Mouse (Mus musculus): ENCODE data around the gene Sirt7.

Gene Sirt7

DNA sequence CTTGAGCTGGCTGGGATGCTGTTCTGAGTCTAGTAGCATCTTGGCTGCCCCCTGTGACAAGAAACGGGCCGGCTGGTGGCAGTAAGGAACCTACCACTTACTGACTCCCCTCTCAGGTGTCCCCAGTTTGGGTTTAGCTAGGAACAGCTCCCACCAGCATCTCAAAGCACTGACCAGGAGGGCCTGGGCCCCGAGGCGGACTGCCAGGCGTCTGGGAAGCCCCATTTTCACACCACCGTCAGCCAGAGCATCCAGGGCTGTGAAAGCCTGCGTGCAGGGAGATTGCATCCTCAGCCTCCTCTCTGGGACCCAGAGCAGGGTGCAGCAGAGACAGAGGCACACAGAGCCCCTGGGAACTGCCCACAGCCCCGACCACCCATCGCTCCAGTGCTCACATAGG is 16.2 kb upstream of the Sirt7 start:
- DNase-seq (ENCODE audit: low spot score), result no peak

DNA sequence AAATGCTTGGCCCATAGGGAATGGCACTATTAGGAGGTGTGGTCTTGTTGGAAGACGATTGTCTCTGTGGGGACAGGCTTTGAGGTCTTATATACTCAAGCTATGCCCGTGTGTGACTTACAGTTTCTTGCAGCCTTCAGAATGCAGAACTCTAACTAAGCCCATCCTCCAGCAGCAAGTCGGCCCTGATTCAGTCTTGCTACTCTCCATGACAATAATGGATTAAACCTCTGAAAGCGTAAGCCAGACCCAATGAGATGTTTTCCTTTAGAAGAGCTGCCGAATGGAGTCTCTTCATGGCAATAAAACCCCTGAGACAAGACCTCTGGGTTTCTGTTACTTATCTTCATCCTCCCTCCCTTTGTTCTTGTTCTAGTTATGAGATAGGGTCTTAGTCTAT is 9.8 kb upstream of the Sirt7 start:
- DNase-seq (ENCODE audit: low spot score), result no peak

DNA sequence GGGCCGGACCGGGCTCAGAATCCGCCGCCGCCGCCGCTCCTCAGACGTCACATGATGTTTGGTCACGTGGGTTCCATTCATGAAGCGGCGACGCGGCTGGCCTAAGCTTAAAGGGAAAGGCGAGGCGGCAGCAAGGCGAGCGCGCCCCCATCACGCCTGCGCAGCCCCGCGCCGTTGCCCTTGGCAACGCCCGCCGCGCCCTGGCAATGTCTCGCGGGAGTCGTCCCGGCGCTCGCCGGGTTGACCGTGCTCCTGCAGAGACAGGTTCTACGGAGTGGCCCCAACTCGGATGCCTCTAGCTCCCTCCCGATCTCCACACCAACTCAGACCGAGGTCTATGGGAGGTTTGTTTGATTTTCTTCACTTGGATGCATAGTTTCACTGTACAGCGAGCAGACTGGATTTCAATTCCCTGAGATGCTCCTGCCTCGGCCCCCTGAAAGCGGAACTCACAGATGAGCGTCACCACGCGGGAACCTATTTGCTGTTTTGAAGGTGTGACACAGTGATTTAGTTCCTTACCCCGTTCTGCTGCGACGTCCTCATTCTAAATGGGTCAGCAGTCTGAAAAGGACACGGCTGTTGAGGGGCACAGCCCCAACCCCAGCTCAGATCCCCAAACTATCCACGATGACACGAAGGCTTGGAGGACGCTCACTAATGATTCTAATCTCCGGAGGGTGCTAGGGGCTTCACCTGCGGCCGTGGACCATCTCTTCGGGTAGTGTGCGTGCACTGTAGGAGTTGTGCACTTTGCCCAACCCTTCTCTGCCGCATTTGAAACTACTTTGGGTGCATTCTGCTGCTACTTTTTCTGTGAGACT is 8.7 kb upstream of the Sirt7 start, which contains the start of gene Mafg:
Gene Mafg, minus strand, starts transcription at position 81 of the 824 bp plus-strand sequence.
- DNase-seq (ENCODE audit: low spot score), result peak; percentile 93

DNA sequence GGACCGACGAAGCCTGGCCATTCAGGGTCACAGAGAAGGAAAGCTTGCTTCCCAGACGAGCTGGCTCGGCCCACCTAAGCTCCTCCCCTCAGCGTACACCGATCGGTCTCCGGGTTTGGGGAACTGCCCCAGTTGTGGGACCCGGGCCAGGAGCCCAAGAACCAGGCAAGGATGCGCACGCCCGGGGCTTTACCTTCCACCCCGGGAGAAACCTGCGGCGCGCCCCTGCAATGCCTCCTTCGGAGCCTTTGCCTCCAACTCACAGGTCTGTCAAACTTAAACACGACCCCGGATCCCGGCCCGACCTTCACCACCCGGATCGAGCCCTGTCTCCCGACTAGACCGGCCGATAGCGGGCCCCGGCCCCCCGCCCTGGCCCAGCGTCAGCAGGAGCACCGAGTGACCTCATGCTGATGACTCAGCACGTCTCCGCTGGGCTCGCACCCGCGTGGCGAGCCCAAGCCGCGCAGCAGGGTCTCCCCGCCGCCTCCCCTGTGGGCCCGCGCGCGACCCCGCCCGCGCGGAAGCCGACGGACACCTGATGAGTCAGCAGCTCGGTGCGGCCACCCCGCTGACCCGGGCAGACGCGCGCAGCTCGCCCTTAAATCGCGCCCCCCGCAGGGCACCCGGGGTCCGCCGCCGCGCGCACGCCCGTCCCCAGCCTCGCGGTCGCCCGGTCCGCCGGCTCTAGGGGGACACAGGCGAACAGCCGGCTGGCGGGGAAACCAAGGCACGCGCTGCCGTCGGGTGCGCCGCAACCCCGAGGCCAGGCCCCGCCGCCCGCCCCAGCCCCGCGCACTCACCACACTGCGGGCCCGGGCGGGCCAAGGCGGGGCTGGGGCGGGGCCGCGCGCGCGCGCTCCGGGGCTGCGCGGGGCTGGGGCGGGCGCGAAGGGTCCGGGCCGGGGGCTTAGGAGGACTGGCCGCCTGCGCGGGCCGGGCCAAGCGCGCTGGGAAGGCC is 7.8 kb upstream of the Sirt7 start:
- peak; percentile 75 for DNase-seq (ENCODE audit: low spot score)

DNA sequence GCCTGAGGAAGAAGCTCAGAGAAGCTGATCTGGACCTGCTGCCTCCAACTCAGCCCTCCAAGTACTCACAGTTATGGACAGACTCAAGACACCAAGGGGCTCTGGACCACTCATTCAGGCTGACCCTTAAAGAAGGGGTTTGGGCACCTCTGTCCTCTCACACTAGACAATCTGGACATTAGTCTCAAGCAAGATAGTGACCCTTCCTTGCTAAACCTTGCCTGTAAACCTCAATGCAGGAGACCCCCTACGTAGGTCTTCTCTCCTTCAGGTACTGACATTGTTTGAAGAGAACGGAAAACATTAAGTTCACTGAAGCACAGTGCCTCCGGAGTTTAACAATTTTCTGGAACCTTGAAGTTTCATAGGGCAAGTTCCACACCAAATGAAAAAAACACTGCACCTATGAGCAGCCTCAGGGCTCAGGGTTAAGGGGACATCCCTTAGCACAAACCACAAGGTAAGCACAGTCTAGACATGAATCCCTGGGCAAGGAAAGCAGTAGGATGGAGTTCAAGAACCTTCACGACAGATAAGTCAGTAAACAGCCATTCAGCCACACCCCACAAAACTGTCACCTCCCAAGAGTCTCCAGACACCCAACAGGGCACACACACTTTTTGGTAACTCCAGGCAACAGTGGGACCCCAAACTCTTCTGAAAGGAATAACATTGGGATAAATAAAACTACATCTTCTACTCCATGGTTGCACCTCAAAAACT is 6.8 kb upstream of the Sirt7 start:
- no peak for DNase-seq (ENCODE audit: low spot score)

DNA sequence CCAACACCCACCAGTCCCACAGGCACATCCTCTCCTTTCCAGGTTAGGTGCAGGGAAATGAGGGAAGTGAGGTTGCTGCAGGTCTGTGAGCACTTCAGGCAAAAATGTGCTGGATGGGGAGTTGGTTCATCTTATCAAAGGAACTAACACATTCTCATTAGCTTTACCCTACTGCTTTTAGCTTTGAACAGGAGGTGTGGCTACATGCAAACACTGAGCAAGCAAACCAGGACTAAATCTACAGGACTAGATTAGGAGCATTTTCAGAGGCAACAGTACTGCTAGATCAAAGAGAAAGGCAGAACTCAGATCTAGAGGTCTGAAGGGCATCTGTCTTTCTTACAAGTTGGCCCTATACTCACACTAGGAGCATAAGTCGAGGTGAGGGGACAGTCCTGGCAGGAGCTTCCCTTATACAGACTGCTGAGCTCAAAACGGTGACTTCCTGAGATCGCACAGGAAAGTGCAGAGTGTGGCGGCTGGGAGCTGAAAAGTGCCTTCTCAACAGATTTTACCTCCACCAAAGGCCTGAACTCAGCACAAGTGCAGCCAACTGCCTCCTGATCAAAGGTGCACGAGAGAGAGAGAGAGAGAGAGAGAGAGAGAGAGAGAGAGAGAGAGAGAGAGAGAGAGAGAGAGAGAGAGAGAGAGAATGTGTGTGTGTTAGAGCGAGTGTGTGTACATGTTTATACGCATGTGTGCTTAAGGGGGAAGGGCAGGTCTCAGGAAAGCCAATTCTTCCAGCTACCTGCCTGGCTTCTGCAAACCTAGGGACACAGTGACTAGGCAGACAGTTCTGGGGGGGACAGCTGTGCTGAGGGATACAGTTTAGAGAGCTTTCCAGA is 6.1 kb upstream of the Sirt7 start:
- no peak for DNase-seq (ENCODE audit: low spot score)

DNA sequence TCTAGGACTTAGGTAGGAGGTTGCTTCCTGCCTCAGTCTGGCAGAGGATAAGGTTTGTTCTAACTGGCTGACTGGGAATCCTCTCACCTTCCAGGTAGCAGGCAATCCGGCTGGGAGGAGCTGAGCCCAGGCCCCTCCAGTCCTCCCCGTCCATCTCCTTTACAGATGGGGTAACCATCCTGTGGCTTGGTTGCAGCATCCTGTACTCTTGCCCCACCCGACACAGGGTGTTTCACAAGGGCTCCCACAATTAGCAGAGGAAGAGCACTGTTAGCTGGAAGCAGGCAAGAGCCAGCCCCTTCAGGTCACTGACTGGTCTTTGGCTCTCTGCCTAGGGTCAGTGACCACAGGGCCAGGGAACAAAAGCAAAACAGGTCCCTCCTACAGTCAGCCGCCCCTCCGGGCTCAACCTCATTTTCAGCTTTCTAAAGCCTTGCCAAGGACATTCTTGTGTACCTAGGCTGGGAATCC is 5.4 kb upstream of the Sirt7 start:
- DNase-seq (ENCODE audit: low spot score), result no peak

DNA sequence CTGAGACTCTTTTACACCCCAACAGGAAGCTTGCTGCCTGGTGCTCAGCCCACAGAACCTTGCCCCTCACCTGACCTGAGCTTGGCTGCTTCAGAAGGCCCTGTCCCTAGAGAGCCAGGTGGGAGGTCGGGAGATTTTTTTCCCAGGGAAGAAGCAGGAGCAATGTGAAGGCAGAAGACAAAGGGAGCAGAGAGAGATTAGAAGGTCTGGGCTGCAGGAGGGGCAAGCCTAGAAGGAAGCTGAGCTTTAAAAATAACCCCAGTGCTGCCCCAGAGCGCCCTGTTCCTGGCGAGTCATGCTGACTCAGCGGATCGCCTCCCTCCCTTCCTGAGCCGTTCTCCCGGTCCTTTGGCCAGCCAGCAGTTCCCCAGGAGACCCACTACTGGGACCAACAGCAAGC is 4.9 kb upstream of the Sirt7 start:
- DNase-seq (ENCODE audit: low spot score), result no peak

DNA sequence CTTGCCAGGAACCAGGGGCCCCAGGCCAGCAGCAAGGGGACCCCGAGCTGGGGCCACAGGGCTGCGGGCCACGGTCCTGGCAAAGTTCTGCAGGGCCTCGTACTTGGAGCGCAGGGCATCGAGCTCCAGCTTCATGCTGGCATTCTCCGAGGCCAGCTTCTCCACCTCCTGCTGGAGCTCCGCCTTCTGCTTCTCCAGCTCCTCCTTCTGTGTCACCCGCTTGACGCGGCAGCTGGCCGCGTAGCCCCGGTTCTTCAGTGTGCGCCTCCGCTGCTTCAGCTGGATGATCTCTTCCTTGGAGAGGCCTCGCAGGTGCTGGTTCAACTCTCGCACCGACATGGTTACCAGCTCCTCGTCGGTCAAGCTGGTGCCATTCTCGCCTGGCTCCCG is 4.3 kb upstream of the Sirt7 start:
- no peak for DNase-seq (ENCODE audit: low spot score)

DNA sequence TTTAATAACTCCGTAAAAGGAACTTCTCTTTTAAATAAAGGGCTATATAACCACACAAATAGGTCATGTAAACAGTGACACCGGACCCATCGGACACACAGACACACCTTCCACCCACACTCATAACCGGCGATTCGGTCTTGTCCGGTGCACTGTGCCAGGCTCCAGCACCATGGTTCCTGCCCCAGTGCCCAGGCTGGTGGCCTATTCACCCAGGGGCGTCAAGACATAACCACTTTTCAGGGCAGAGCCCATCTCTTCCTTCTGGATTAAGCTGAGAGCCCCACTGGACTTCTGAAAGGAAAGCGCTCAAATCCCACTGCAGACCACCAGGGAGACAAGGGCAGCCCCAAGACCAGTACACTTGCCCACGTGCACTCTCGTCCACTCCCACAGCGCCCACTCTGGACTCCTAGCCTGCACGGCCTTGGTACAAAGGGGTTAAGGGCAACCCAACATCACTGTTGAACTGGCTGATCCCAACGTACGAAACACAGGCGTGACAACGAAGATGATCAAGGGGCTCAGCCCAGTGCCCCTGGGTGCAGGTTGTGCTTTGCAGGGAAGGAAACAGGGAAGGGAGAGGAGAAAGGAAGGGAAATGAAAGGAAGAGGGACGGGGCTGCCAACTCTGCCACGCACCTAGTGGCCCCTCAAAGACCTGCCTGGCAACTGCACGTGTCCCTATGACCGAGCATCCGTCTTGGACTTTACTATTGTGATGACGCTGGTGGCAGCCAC is 3.7 kb upstream of the Sirt7 start:
- no peak for DNase-seq (ENCODE audit: low spot score)

DNA sequence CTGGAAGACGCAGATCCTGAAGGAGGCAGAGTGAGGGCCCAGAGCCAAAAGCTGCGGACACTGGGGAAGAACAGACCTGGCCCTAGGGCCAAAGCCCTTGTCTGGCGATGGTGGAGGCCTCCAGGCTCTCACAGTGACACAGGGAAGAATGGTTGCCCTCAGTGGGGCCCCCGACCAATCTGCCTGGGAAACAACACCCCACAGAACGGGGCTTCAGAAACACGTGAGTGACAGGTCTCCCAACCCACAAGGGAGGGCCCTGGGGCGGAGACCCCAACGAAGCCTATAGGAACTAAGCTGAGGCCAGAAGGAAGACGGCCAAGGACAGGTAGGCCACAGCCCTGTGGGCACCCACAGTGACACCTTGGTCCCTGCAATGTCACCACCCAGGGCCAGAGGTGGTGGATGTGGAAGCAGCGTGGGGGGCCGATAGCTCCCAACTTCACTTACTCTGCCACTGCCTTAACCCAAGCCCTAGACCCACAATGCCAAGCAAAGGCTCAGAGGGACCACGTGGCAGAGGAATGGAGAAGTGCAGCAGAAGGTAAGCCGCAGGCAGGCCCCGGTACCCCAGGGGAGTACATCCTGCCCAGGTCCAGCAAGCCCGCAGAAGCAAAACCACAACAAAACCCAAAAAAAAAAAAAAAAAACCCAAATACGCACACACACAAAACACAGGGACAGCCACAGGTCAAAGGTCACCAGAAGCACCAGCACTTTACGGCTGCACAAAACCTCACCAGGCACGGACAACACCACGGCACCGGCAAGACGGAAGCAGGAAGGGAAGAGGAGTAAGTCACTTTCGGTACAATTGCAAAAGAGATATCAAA is 2.6 kb upstream of the Sirt7 start:
- no peak for DNase-seq (ENCODE audit: low spot score)

DNA sequence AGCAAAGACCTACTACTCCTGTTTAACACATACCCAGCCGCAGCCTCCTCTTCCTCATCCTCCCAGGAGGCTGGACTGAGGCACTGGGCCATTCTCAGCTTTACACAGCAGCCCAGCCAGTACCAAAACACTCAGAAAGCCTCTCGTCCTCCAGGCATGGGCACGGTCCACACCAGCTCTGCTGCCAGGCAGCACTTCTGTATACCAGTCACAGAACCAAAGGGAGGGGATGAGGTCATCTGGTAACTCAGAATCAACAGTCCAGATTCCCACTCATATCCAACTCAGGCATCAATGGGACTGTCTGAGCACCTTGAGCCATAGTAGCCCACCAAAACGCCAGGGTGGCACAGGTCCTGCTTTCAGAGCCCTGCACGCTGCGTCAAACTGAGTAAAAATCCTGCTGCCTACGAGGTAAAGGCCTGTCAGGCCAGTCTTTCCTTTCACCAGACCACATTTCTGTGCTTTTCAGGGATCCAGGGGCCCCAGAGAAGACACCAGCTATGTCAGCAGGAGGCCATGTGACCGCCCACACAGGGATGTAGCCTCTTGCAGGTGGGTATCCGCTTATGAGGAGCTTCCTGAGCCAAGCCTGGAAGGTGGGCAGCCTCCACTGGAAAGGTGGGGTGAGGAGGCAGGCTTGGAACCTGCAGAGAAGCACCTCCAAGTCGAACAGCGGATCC is 1.9 kb upstream of the Sirt7 start:
- DNase-seq (ENCODE audit: low spot score), result no peak

DNA sequence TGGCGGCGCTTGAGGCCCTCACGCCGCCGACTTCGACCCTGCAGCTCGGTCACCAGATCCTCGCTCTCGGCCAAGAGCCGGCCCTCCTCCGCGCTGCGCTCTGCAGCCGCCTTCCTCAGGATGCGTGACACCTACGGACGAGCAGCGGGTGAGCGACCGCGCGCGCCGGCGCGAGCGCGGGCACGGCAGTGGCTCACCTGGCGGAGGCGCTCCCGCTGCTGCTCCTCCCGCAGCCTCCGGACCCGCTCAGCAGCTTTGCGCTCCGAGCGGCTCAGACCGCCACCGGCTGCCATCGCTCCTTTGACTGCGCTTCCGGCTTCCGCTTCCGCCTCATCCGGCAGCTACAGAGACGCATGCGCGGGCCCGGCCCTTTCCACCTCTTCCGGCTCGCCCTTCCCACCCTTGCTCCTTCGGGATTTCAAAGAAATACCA is 344 bp downstream of the Sirt7 start:
- peak; percentile 84 for DNase-seq (ENCODE audit: low spot score)

DNA sequence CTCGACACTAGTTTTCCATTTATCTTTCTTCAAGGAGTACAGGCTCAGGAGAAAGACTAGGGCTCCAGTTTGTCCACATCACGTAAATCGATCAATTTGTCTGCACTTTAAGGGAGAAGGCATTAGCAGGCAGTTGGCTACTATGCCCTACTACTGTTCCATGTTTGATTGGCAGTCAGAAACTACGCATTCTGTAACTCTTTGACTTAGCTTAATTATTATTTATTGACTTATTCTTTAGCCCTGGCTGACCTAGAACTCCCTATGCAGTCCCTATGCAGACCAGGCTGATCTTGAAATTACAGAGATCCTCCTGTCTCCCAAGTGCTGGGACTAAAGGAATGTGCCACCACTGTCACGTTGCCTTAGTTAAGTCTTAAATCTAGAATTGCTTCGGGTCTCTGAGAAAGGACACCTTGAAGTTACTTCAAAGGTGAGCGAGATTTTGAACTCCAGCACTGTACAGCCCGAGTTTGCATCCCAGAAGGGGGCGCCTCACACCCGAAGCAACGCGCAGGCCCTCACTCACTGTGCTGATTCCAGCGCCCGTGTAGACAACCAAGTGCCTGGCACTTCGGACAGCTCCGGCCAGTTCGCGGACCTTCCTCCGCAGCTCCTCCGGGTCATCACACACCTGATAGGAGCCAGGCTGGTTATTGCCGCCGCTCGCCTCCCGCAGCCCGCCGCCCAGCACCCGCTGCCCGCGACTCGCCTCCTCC is 920 bp downstream of the Sirt7 start:
- DNase-seq (ENCODE audit: low spot score), result peak; percentile 70

DNA sequence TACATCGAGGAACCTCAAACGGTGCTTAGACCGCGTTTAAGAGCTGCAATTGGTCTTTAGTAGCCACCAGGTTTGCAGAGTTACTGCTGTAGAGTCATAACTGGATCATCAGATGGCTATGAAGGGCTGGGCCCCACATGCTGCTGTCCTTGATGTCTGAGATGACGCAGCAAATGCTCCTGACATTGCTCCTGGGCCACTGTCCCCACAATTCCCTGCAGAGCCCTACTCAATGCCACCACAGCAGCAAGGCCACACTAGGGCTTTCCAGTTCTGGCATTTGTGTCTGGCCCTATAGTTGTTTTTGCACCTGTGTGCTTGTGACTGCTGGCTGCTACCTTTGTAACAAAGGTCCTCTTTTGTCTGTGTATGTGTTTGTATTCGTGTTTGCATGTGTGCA is 2.2 kb downstream of the Sirt7 start:
- DNase-seq (ENCODE audit: low spot score), result no peak

DNA sequence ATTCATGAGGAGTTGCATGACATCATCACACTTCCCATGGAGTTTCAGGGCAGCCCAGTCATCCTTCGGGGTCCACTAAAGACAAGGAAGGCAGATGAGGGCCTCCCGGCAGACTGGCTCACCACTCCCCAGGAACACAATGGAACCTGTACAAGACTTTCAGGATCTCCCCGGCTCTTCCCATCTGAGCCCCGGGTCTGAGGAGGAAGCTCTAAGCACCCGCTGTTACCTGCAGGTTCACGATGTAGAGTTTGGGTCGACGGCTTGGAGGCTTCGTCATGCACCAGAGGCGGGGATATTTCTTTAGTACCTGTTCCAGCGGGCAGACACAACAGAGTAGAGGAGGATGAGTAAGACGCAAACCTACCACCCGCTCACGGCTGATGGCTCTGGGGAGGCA is 4.8 kb downstream of the Sirt7 start:
- DNase-seq (ENCODE audit: low spot score), result no peak

DNA sequence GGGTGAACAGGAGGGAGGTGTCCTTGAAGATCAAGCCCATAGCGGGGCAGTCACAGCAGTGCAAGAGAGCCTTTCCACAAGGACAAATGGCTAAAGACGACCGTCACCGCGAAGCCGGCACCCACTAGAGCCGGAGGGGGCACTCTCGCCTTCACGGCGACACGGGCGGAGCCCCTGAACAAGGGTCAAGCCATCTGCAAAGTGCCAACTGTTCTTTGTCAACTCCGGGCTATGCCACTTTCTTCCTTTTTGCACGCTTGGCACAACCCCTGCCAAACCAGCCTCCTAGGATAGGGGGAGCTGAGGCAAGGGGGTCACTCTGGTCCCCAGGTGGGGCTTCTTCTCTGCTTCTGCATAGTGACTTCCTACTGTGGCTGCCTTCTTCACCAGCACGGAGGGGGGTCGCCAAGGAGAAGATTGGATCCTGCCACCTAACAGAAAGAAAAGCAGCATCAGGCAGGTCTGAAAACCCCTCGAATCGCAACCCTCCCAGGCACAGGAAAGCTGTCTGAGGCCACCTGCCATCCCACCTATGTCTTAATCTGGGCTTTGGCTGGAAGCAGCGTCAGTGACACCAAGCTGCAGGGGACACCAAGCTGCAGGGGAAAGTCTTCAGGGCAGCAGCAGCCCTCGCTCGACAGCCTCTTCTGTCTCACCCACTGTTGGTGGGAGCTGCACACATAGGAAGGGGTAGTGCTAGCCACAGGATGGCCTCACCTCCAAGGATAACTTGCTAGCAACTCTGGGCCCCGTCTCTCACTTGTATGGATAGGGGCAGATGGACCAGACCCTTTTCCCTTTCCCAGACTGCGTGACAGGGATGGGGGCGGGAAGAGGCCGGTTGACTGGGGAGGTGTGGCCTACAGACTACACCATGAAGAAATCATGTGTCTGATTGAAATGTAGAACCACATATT is 6.2 kb downstream of the Sirt7 start:
- DNase-seq (ENCODE audit: low spot score), result no peak

Data from testis, postnatal 14 days (tissue).